Mouse (Mus musculus) MN1 (cell line): Measurements from ENCODE around the gene Prps1.
"Not testable (repeated sequence)": the region's sequence is repeated elsewhere in the genome, so short reads cannot be mapped to it uniquely, and the experiment has no call there.

Source experiments
- DNase-seq: peaks from one replicate; pipeline ENCODE4 v3.0.0-alpha.2; 2016; ENCODE audit warnings: low spot score

The Prps1 gene

GRCm38 (mm10) chrX:140456279-140456731 is at the start of gene Prps1:
Gene Prps1 (plus strand): TSS chrX:140456613.
- peak; percentile 86 for DNase-seq

GRCm38 (mm10) chrX:140407593-140407992 is 48.8 kb upstream of the Prps1 start:
- DNase-seq = no peak

GRCm38 (mm10) chrX:140418467-140418866 is 37.9 kb upstream of the Prps1 start:
- DNase-seq = no peak

GRCm38 (mm10) chrX:140427124-140427523 is 29.3 kb upstream of the Prps1 start:
- DNase-seq = no peak

GRCm38 (mm10) chrX:140428252-140428651 is 28.2 kb upstream of the Prps1 start:
- DNase-seq = no peak

- no peak for DNase-seq
These were observed 26.4 kb upstream of the Prps1 start for GRCm38 (mm10) chrX:140429985-140430384.

GRCm38 (mm10) chrX:140430506-140430905 is 25.9 kb upstream of the Prps1 start:
- DNase-seq = no peak

- DNase-seq = no peak
These were observed 24.4 kb upstream of the Prps1 start for GRCm38 (mm10) chrX:140431981-140432380.

GRCm38 (mm10) chrX:140432786-140433185 is 23.6 kb upstream of the Prps1 start:
- DNase-seq = no peak

- no peak for DNase-seq
These were observed 18.5 kb upstream of the Prps1 start for GRCm38 (mm10) chrX:140437906-140438305.

GRCm38 (mm10) chrX:140445551-140445950 is 10.9 kb upstream of the Prps1 start:
- no peak for DNase-seq

- no peak for DNase-seq
These were observed 6.3 kb upstream of the Prps1 start for GRCm38 (mm10) chrX:140450071-140450470.

- peak; percentile 14 for DNase-seq
These were observed 508 bp downstream of the Prps1 start for GRCm38 (mm10) chrX:140456751-140457491.

GRCm38 (mm10) chrX:140457502-140457901 is 1.1 kb downstream of the Prps1 start:
- no peak for DNase-seq

GRCm38 (mm10) chrX:140478231-140478630 is 21.8 kb downstream of the Prps1 start:
- DNase-seq = no peak

GRCm38 (mm10) chrX:140479171-140479570 is 22.8 kb downstream of the Prps1 start:
- peak; percentile 13 for DNase-seq

- DNase-seq = no peak
These were observed 32.8 kb downstream of the Prps1 start for GRCm38 (mm10) chrX:140489174-140489573.

- DNase-seq = no peak
These were observed 33.8 kb downstream of the Prps1 start for GRCm38 (mm10) chrX:140490203-140490602.

GRCm38 (mm10) chrX:140491884-140492571 is 35.6 kb downstream of the Prps1 start:
- peak; percentile 27 for DNase-seq

GRCm38 (mm10) chrX:140493527-140494029 is 37.2 kb downstream of the Prps1 start:
- DNase-seq = no peak

GRCm38 (mm10) chrX:140494170-140494569 is 37.8 kb downstream of the Prps1 start:
- DNase-seq = no peak

GRCm38 (mm10) chrX:140498431-140498830 is 42.0 kb downstream of the Prps1 start:
- DNase-seq = not testable (repeated sequence)

- DNase-seq = no peak
These were observed 43.9 kb downstream of the Prps1 start for GRCm38 (mm10) chrX:140500306-140500705.
